Mouse (Mus musculus) neural tube, embryonic 14.5 days (tissue): ENCODE data around the gene Ccdc73. TPM values are rescaled to one million over a fixed set of nuclear protein-coding genes. Genes with fewer than 3 reads are reported as not detected.
A peak's percentile ranks its signal among the peaks of the same experiment; 100 is the strongest.
"Not testable (repeated sequence)": the region's sequence is repeated elsewhere in the genome, so short reads cannot be mapped to it uniquely, and the experiment has no call there.

ENCODE experiments used
- ATAC-seq: fragments of 200-750 bp; cut with Nextera tagmentation; 2 replicates; pipeline ENCODE4 v1.8.0; 2017; ENCODE audit warnings: low read depth, mild to moderate bottlenecking, moderate TSS enrichment, moderate library complexity
- H3K27ac ChIP-seq: fragments of 300-500 bp; sonication (generic); 2 replicates; pipeline ENCODE4 v1.5.1; 2014; ENCODE audit warnings: low read depth, mild to moderate bottlenecking, control low read depth, low read length, moderate library complexity, mixed read lengths
- H3K27me3 ChIP-seq: fragments of 300-500 bp; sonication (generic); 2 replicates; pipeline ENCODE4 v1.6.1; 2014; ENCODE audit warnings: low read length; ENCODE audit not compliant: control insufficient read depth, insufficient read depth
- H3K36me3 ChIP-seq: fragments of 300-500 bp; sonication (generic); 2 replicates; pipeline ENCODE4 v1.6.1; 2014; ENCODE audit warnings: low read length, mixed read lengths; ENCODE audit not compliant: control insufficient read depth, insufficient read depth
- H3K4me1 ChIP-seq: fragments of 300-500 bp; sonication (generic); 2 replicates; pipeline ENCODE4 v1.6.1; 2014; ENCODE audit warnings: low read length; ENCODE audit not compliant: control insufficient read depth, insufficient read depth
- H3K4me2 ChIP-seq: fragments of 300-500 bp; sonication (generic); 2 replicates; pipeline ENCODE4 v1.6.1; 2014; ENCODE audit warnings: mild to moderate bottlenecking, low read depth, low read length, control low read depth
- H3K4me3 ChIP-seq: fragments of 300-500 bp; sonication (generic); 2 replicates; pipeline ENCODE4 v1.5.1; 2014; ENCODE audit warnings: low read depth, low read length, control low read depth, mixed read lengths
- H3K9ac ChIP-seq: fragments of 300-500 bp; sonication (generic); replicated peaks from 2 replicates; pipeline ENCODE4 v1.6.1; 2014; ENCODE audit warnings: low read depth, mild to moderate bottlenecking, control low read depth, low read length, mixed read lengths
- H3K9me3 ChIP-seq: fragments of 300-500 bp; sonication (generic); 2 replicates; pipeline ENCODE4 v1.6.1; 2016; ENCODE audit warnings: low read length; ENCODE audit not compliant: control insufficient read depth
- WGBS: fragments of 180-500 bp; shearing (Covaris S2); extraction: QIAGEN DNeasy Blood & Tissue Kit; methylation state at CpG from one replicate; pipeline ENCODE4 v1.1.7; 2014; 5-methylcytosine and 5-hydroxymethylcytosine counted together
- polyA plus RNA-seq: library from polyadenylated mRNA; unstranded; fragments of >200 nt; fragmentation: Nextera tagmentation; extraction: Ambion mirVana; gene quantifications from 2 replicates; pipeline ENCODE4 v1.2.1, GENCODE M21; 2014

The Ccdc73 gene
- polyA plus RNA-seq, 1 experiment from 2014 or later, result 9.7 TPM

GRCm38 (mm10) chr2:104859060-104859459 lies 8.5 kb upstream of the Ccdc73 start:
- Histone ChIP-seq H3K9me3 (no peaks in the 10 kb centered on the region), H3K27me3 (no peaks in the 10 kb centered on the region), H3K4me3 (no peak overlapping the region), H3K27ac (no peak overlapping the region), H3K36me3 (no peaks in the 10 kb centered on the region), H3K4me2 (no peak overlapping the region), H3K4me1 (no peaks in the 10 kb centered on the region), H3K9ac (no peak overlapping the region)
- ATAC-seq, result no peak
- WGBS, result 71% methylated on average over 5 of the region's 5 CpGs

- Histone ChIP-seq H3K4me1 (no peaks in the 10 kb centered on the region), H3K27ac (no peak overlapping the region), H3K4me3 (no peak overlapping the region), H3K4me2 (no peak overlapping the region), H3K36me3 (no peaks in the 10 kb centered on the region), H3K9ac (no peak overlapping the region), H3K27me3 (no peaks in the 10 kb centered on the region), H3K9me3 (no peaks in the 10 kb centered on the region)
- 84% methylated on average over 10 of the region's 10 CpGs for WGBS
- ATAC-seq, result no peak
Measured at GRCm38 (mm10) chr2:104860426-104860825, 7.2 kb upstream of the Ccdc73 start.

- no peak for ATAC-seq
- WGBS, result 88% methylated on average over 4 of the region's 4 CpGs
- Histone ChIP-seq H3K4me2 (no peak overlapping the region), H3K27ac (no peak overlapping the region), H3K4me3 (no peak overlapping the region), H3K9ac (no peak overlapping the region), H3K4me1 (no peaks in the 10 kb centered on the region), H3K27me3 (no peaks in the 10 kb centered on the region), H3K9me3 (no peaks in the 10 kb centered on the region), H3K36me3 (no peaks in the 10 kb centered on the region)
Measured at GRCm38 (mm10) chr2:104864176-104864860, 3.3 kb upstream of the Ccdc73 start.

GRCm38 (mm10) chr2:104869101-104869500 lies 1.5 kb downstream of the Ccdc73 start:
- Histone ChIP-seq H3K27ac (no peak overlapping the region), H3K9ac (no peak overlapping the region), H3K36me3 (no peaks in the 10 kb centered on the region), H3K27me3 (no peaks in the 10 kb centered on the region), H3K4me3 (no peak overlapping the region), H3K9me3 (no peaks in the 10 kb centered on the region), H3K4me1 (no peaks in the 10 kb centered on the region), H3K4me2 (no peak overlapping the region)
- ATAC-seq, result no peak
- 92% methylated on average over 3 of the region's 3 CpGs for WGBS

- no peaks in the 10 kb centered on the region for H3K36me3 ChIP-seq
- H3K9ac ChIP-seq, result no peak overlapping the region
- no peaks in the 10 kb centered on the region for H3K4me1 ChIP-seq
- no peak overlapping the region for H3K4me2 ChIP-seq
- no peak overlapping the region for H3K27ac ChIP-seq
- H3K4me3 ChIP-seq, result no peak overlapping the region
- no peak for ATAC-seq
- H3K9me3 ChIP-seq, result no peaks in the 10 kb centered on the region
- 90% methylated on average over 8 of the region's 8 CpGs for WGBS
- H3K27me3 ChIP-seq, result no peaks in the 10 kb centered on the region
Measured at GRCm38 (mm10) chr2:104878794-104879193, 11.2 kb downstream of the Ccdc73 start.

- WGBS, result 94% methylated on average over 18 of the region's 18 CpGs
- ATAC-seq, result no peak
- no peak overlapping the region for H3K4me3 ChIP-seq
- H3K4me1 ChIP-seq, result no peaks in the 10 kb centered on the region
- no peaks in the 10 kb centered on the region for H3K36me3 ChIP-seq
- no peaks in the 10 kb centered on the region for H3K9me3 ChIP-seq
- H3K4me2 ChIP-seq, result no peak overlapping the region
- H3K27me3 ChIP-seq, result no peaks in the 10 kb centered on the region
- no peak overlapping the region for H3K27ac ChIP-seq
- H3K9ac ChIP-seq, result no peak overlapping the region
Measured at GRCm38 (mm10) chr2:104886109-104886508, 18.5 kb downstream of the Ccdc73 start.

GRCm38 (mm10) chr2:104887331-104887730 lies 19.7 kb downstream of the Ccdc73 start:
- H3K27ac ChIP-seq, H3K4me1 ChIP-seq, H3K9ac ChIP-seq, H3K4me2 ChIP-seq, ATAC-seq, H3K9me3 ChIP-seq, H3K27me3 ChIP-seq, H3K36me3 ChIP-seq, H3K4me3 ChIP-seq: not testable (repeated sequence)
- 65% methylated on average over 2 of the region's 2 CpGs for WGBS

- no peaks in the 10 kb centered on the region for H3K36me3 ChIP-seq
- ATAC-seq, result peak; percentile 56; the same call in 1 of the 2 replicates
- H3K4me1 ChIP-seq, result no peaks in the 10 kb centered on the region
- no peak overlapping the region for H3K9ac ChIP-seq
- H3K9me3 ChIP-seq, result no peaks in the 10 kb centered on the region
- 25% methylated on average over 10 of the region's 10 CpGs for WGBS
- no peak overlapping the region for H3K4me3 ChIP-seq
- no peak overlapping the region for H3K4me2 ChIP-seq
- no peak overlapping the region for H3K27ac ChIP-seq
- H3K27me3 ChIP-seq, result no peaks in the 10 kb centered on the region
Measured at GRCm38 (mm10) chr2:104887882-104888566, 20.4 kb downstream of the Ccdc73 start.

- Histone ChIP-seq H3K36me3 (no peaks in the 10 kb centered on the region), H3K9me3 (no peaks in the 10 kb centered on the region), H3K4me1 (no peaks in the 10 kb centered on the region), H3K27ac (no peak overlapping the region), H3K4me2 (no peak overlapping the region), H3K4me3 (no peak overlapping the region), H3K9ac (no peak overlapping the region), H3K27me3 (no peaks in the 10 kb centered on the region)
- 89% methylated on average over 2 of the region's 2 CpGs for WGBS
- no peak for ATAC-seq
Measured at GRCm38 (mm10) chr2:104899975-104900374, 32.4 kb downstream of the Ccdc73 start.
